Mouse (Mus musculus) embryo, embryonic 10.5 days (tissue): ENCODE measurements around the gene Zswim7.
"Not testable (repeated sequence)": the region's sequence is repeated elsewhere in the genome, so short reads cannot be mapped to it uniquely, and the experiment has no call there.

ENCODE experiments used
- DNase-seq: peaks from one replicate; pipeline ENCODE4 v3.0.0-alpha.2; 2015; ENCODE audit warnings: low spot score

Gene Zswim7

GRCm38 (mm10) chr11:62280675-62281600, at the start of gene Zswim7, which contains the start of gene Ttc19:
Gene Zswim7, minus strand, starts transcription at chr11:62281375.
Gene Ttc19, plus strand, starts transcription at chr11:62281473.
- peak; percentile 93 for DNase-seq

- no peak for DNase-seq
Observed at GRCm38 (mm10) chr11:62323659-62324058, 42.5 kb upstream of the Zswim7 start.

- DNase-seq: no peak
Observed at GRCm38 (mm10) chr11:62320097-62320496, 38.9 kb upstream of the Zswim7 start.

- no peak for DNase-seq
Observed at GRCm38 (mm10) chr11:62317746-62318145, 36.6 kb upstream of the Zswim7 start.

DNA sequence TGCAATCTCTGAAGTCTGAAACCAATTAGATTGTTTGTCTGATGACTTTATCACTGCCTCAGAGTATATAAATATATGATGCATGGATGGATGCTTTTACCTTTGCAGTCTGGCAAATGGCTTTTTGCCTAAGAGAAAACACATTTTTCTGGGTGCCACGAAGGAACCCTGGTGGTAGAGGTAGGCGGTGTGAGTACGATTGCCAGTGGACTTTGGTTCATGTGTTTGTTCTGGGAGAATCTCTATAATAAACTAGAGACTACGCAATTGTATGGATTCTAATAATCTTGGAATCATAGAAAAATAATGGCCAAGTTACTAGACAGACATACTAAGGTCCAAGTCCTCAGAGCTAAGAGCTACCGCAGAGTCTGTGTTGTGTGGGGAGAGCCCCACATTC, 33.8 kb upstream of the Zswim7 start:
- DNase-seq: no peak

DNA sequence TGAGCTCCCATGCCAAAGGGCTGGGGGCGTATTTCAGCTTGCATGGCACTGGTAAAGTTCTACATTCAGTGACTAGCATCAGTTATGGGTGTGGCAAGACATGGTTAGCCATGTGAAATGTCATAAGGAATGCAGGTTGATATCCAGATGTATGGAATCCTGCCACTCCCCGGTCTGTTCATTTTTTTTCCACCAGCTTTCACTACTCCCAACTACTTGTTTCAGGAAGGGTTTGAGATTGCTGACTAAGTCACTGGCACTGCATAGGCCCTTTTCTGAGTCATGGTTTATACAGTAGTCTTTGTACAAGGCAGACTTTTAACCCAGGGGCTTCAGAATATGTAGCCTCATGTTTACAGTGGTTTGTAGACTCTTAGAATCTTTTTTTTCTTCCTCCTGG, 28.1 kb upstream of the Zswim7 start:
- no peak for DNase-seq

DNA sequence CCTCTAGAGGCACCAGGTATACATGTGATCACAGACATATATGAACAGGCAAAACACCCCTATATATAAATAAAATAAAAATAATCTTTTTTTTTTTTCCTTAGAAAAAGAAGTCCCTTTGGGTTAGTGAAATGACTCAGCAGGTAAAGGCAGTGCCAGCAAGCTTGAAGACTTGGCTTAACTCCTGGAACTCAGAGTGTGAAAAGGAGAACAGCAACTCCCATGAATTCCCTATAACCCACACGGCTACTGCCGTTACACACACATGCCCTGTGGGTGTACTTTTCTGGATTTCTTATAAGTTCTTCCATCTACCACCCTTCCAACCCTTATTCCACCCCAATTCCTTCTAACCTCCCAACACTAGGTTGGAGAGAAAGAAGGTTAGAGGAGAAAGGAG, 24.7 kb upstream of the Zswim7 start:
- no peak for DNase-seq

DNA sequence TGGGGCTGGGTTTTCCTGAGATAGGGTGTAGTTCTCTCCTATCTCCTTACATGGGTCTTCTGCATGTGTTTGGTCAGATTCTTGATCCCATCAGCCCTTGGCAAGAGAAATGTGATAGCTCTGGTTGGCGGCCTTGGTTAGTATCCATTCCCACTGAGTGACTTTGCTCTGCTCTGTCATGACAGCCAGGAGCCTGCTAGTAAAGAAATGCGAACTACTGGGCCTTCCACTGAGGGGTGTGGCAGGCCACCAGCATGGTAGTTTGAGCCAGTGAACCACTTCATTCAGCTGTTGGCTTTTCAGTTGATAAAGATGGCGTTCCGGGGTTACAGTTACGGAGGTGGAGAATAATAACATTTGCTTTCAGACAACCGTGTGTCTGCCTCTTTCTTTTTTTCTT, 17.7 kb upstream of the Zswim7 start:
- DNase-seq: no peak

- no peak for DNase-seq
Observed at GRCm38 (mm10) chr11:62294121-62294520, 12.9 kb upstream of the Zswim7 start.

DNA sequence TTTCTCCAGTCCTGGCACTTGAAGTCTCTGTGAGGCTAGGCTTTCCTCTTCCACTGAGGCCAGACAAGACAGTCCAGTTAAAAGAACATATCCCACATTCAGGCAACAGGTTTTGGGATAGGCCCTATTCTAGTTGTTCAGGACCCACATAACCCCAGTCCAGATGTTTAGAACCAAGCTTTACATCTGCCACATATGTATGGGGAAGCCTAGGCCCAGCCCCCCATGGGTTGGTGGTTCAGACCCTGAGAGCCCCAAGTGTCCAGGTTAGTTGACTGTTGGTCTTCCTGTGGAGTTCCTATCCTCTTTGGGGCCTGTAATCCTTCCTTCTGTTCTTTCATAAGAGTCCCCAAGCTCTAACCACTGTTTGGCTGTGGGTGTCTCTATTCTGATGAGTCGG, 6.5 kb upstream of the Zswim7 start:
- no peak for DNase-seq

GRCm38 (mm10) chr11:62285020-62285419, 3.8 kb upstream of the Zswim7 start:
- DNase-seq: no peak

DNA sequence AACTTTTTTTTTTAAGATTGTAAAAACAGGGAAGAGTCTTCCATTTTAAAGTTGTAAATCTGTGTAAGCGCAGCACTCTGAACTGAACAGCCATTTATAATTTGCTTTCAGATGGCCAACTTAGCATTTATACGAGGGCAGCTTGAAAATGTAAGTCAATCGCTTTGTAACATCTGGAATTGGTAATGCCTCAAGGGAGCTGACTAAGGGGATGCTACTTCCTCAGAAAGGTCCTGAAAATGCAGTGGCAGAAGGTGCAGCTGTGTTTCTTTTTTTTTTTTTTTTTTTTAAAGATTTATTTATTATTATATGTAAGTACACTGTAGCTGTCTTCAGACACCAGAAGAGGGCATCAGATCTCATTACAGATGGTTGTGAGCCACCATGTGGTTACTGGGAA, 2.8 kb upstream of the Zswim7 start:
- not testable (repeated sequence) for DNase-seq

GRCm38 (mm10) chr11:62281601-62281997, 424 bp upstream of the Zswim7 start:
- peak; percentile 65 for DNase-seq

DNA sequence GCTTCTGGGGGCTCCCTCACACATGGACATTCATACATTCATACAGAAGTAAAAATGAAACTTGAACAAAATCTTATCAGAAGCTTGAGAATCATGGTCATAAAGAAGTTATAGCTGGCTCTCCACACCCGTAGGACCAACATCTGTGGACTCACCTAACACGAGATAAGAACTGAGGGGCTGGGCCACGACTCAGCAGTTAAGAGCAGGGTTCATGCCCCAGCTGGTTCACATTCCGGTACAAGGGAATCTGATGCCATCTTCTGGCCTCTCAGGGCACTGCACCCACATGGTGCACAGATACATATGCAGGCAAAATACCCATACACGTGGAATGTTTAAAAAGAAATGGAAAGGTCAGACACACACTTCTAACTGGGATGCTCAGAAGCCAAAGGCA, 3.1 kb downstream of the Zswim7 start:
- peak; percentile 85 for DNase-seq

GRCm38 (mm10) chr11:62277086-62277485, 4.1 kb downstream of the Zswim7 start:
- DNase-seq: no peak

GRCm38 (mm10) chr11:62270851-62271250, 10.3 kb downstream of the Zswim7 start:
- DNase-seq: no peak

DNA sequence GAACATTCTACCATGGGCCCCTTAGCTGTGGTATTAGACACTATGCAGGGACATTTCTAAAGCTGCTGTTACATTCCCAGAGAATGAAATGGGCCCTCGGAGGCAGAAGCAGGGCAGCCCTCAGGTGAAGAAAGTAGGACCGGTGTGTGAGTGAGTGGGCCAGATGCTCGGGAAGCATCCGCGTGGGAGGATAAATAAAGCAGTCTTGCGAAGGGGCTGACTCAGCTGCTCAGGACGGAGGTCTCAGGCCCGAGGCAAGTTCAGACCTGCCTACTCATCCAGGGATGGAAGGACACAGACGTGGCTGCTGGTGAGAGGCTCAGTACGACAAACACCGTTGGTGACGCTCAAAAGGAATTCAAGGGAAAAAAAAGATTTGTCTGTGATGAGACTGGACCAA, 12.1 kb downstream of the Zswim7 start:
- no peak for DNase-seq

GRCm38 (mm10) chr11:62268381-62268780, 12.8 kb downstream of the Zswim7 start:
- no peak for DNase-seq

GRCm38 (mm10) chr11:62266466-62267214, 14.5 kb downstream of the Zswim7 start:
- no peak for DNase-seq

- DNase-seq: no peak
Observed at GRCm38 (mm10) chr11:62265642-62266041, 15.5 kb downstream of the Zswim7 start.

GRCm38 (mm10) chr11:62264018-62264417, 17.2 kb downstream of the Zswim7 start:
- no peak for DNase-seq

DNA sequence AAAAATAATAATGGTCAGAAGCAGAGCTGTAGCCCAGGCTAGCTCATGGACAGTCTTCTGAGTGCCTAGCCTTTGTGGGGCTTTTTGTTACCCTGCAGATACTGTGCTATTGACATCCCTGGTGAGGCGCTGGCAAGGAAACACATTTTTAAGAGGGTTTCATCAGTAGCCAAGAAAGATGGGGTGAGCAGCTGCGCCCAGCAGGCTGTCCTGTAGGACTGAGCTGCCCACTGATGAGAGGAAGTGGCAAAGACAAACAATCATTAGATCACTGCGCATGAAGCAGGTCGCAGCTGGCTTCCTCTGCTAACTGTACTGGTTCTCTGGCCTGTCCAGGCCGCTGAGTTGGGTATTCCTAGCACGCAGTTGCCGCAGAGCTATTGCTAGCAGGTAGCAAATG, 17.6 kb downstream of the Zswim7 start:
- no peak for DNase-seq

DNA sequence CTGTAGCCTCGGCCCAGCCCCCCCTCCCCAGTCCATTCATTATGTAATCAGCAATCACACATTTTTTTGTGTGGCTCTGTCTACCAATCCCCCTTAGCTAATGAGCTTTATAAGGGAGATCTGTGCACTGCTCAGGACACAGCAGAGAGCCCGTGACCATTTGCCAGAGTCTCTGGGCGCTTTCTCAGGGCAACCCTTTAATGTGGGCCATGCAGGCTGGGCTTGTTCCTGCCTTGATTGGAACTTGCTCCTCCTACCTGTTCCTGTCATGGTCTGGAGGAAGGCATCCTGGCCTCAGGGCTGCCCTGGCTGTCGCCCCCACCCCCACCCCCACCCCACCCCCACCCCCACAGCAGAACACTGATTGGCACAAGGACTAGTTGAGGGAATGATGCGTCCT, 22.0 kb downstream of the Zswim7 start:
- no peak for DNase-seq
